Mouse (Mus musculus): Measurements from ENCODE around the gene D10Wsu102e. TPM values are rescaled to one million over a fixed set of nuclear protein-coding genes. Genes with fewer than 3 reads are reported as not detected.

D10Wsu102e gene
- polyA plus RNA-seq, 1 experiment from 2014 or later: 0.18 TPM

Other genes with a start within 250 kb of the D10Wsu102e start
- 0.03 and 0.23 TPM in 2 replicates for gene Slc41a2, start 22.3 kb upstream of the D10Wsu102e start, polyA plus RNA-seq (2015; fragmentation: Nextera tagmentation; extraction: Ambion mirVana)
- 0.21 and 0.55 TPM in 2 replicates for gene Aldh1l2, start 173.9 kb downstream of the D10Wsu102e start, polyA plus RNA-seq (2015; fragmentation: Nextera tagmentation; extraction: Ambion mirVana)
- 10.2 and 10.5 TPM in 2 replicates for gene Washc4, start 183.5 kb downstream of the D10Wsu102e start, polyA plus RNA-seq (2015; fragmentation: Nextera tagmentation; extraction: Ambion mirVana)